Mouse (Mus musculus): ENCODE data around the gene Nms. TPM values are rescaled to one million over a fixed set of nuclear protein-coding genes. Genes with fewer than 3 reads are reported as not detected.

Gene Nms
- 0.06 and 0.26 TPM in 2 replicates for polyA plus RNA-seq (2012; rRNA removed)

DNA sequence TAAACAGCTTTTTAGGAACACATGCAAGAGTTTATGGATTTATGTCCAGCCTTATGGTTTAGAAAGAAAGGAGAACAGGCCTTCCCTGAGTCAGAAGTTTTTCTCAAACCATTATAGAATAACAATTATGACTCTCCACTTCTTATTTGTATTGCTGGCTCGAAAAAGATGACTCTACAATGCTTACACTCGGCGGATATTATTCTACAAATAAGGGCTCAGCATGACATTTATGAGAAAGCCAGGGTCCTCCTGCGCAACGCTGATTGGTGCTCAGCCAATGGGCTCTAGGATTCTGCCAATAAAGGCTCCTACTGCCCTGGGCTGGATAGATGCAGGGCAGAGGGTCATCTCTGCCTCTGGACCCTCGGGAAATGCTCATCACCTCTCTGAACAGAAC is at the start of gene Nms:
TSS of gene Nms (plus strand) at position 301 of the 400 bp plus-strand sequence.
- TF ChIP-seq POLR2A (IDR thresholded peaks at IDR 0.05; ENCODE audit: borderline replicate concordance, extremely low read depth, insufficient read depth, insufficient read length, poor library complexity, severe bottlenecking), result no peak
- TF ChIP-seq CTCF (IDR thresholded peaks at IDR 0.05; ENCODE audit: borderline replicate concordance, extremely low read depth, insufficient read depth, insufficient read length), result no peak

DNA sequence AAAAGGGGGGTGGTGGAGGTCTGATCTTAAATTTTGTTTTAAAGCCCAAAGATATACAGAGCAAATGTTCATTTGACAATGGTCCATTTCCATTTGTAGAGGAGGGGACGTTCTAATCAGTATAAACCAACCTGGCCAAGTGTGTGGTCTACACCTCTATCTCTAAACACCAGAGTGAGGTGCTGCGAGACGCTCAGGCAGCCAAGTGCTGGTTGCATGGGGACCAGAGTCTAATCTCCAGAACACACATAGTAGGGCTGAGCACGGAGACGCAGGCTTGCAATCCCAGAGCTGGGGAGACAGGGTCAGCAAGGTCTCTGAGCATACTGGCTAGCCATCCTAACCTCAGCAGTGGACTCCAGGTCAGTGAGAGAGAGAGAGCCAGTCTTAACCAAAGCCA is 47.5 kb upstream of the Nms start:
- DNase-seq (ENCODE audit: low read depth), result no peak

More for the DNA sequence above, at the start of gene Nms:
- DNase-seq (ENCODE audit: low read depth), result no peak

GRCm38 (mm10) chr1:38893081-38893480 is 45.9 kb upstream of the Nms start:
- DNase-seq (ENCODE audit: low read depth), result peak; percentile 71
- no peak for TF ChIP-seq CTCF (IDR thresholded peaks at IDR 0.05; ENCODE audit: borderline replicate concordance, extremely low read depth, insufficient read depth, insufficient read length)
- TF ChIP-seq POLR2A (IDR thresholded peaks at IDR 0.05; ENCODE audit: borderline replicate concordance, extremely low read depth, insufficient read depth, insufficient read length, poor library complexity, severe bottlenecking), result no peak

More for the DNA sequence above, 47.5 kb upstream of the Nms start:
- no peak for TF ChIP-seq POLR2A (IDR thresholded peaks at IDR 0.05; ENCODE audit: borderline replicate concordance, extremely low read depth, insufficient read depth, insufficient read length, poor library complexity, severe bottlenecking)
- no peak for TF ChIP-seq CTCF (IDR thresholded peaks at IDR 0.05; ENCODE audit: borderline replicate concordance, extremely low read depth, insufficient read depth, insufficient read length)

DNA sequence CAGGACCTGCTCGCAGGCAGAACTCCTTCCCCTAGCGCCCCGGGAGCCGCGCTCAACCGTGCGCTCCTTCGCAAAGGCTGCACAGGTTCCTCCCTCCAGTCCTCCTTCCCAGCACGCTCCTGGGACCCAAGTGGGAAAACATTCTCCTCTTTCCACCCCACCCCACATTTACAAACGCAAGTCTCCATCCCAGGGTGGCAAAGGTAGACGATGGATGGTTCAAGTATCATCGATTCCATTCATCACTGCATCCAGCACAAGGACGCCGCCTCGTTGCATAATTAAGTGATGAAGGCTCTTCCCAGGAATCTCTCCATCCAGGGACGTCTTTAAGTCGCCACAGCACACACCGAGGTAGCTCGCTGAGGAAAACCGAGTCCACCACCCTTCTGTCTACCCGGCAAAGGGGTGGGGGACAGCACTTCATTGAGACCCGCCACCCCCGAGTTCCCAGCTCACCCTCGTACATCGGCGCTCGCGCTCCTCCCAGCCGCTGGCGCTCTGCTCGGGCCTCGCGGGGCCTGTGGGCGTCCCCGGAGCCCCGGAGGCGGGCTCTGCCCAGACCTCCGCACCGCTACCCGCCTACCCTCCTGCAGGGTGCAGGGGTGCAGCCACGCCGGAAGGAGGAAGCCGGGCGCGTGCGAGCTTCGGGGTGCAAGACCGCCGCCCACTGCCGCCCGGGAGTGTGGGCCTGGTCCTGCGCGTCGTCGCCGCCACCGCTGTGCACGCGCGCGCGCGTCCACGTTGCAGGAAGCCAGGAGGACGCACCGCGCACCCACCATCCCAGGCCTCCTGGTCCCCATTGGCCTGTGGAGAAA is 41.3 kb upstream of the Nms start, which contains the start of gene Chst10:
TSS of gene Chst10 (minus strand) at position 731 of the 818 bp plus-strand sequence.
- peak; percentile 79 for TF ChIP-seq POLR2A (IDR thresholded peaks at IDR 0.05; ENCODE audit: borderline replicate concordance, extremely low read depth, insufficient read depth, insufficient read length, poor library complexity, severe bottlenecking)
- no peak for TF ChIP-seq CTCF (IDR thresholded peaks at IDR 0.05; ENCODE audit: borderline replicate concordance, extremely low read depth, insufficient read depth, insufficient read length)
- peak; percentile 96 for DNase-seq (ENCODE audit: low read depth)

- DNase-seq (ENCODE audit: low read depth), result no peak
- TF ChIP-seq POLR2A (IDR thresholded peaks at IDR 0.05; ENCODE audit: borderline replicate concordance, extremely low read depth, insufficient read depth, insufficient read length, poor library complexity, severe bottlenecking) (no peak), CTCF (IDR thresholded peaks at IDR 0.05; ENCODE audit: borderline replicate concordance, extremely low read depth, insufficient read depth, insufficient read length) (no peak)
Observed at GRCm38 (mm10) chr1:38902571-38902970, 36.4 kb upstream of the Nms start.

GRCm38 (mm10) chr1:38903985-38904384 is 35.0 kb upstream of the Nms start:
- no peak for DNase-seq (ENCODE audit: low read depth)
- no peak for TF ChIP-seq POLR2A (IDR thresholded peaks at IDR 0.05; ENCODE audit: borderline replicate concordance, extremely low read depth, insufficient read depth, insufficient read length, poor library complexity, severe bottlenecking)
- TF ChIP-seq CTCF (IDR thresholded peaks at IDR 0.05; ENCODE audit: borderline replicate concordance, extremely low read depth, insufficient read depth, insufficient read length), result no peak

- TF ChIP-seq CTCF (IDR thresholded peaks at IDR 0.05; ENCODE audit: borderline replicate concordance, extremely low read depth, insufficient read depth, insufficient read length) (no peak), POLR2A (IDR thresholded peaks at IDR 0.05; ENCODE audit: borderline replicate concordance, extremely low read depth, insufficient read depth, insufficient read length, poor library complexity, severe bottlenecking) (no peak)
- DNase-seq (ENCODE audit: low read depth), result peak; percentile 2
Observed at GRCm38 (mm10) chr1:38928996-38929395, 10.0 kb upstream of the Nms start.

DNA sequence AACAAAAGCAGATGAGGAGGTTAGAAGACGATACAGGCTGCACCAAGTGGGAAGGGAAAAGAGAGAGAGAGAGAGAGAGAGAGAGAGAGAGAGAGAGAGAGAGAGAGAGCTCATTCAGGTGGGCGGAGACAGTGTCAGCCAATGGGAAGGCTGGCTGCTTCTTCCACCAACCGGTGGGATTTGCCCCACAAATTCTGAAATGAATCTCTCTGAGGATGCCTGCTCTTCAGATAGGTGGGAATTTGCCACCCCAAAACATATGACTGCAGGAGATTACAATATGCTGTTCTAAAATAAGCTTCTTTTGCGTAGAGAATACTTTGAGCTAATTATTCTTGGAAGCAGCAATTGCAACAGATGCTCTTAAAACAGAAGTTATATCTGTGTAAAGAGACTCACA is 9.5 kb upstream of the Nms start:
- DNase-seq (ENCODE audit: low read depth), result peak; percentile 31
- TF ChIP-seq POLR2A (IDR thresholded peaks at IDR 0.05; ENCODE audit: borderline replicate concordance, extremely low read depth, insufficient read depth, insufficient read length, poor library complexity, severe bottlenecking), result no peak
- no peak for TF ChIP-seq CTCF (IDR thresholded peaks at IDR 0.05; ENCODE audit: borderline replicate concordance, extremely low read depth, insufficient read depth, insufficient read length)

DNA sequence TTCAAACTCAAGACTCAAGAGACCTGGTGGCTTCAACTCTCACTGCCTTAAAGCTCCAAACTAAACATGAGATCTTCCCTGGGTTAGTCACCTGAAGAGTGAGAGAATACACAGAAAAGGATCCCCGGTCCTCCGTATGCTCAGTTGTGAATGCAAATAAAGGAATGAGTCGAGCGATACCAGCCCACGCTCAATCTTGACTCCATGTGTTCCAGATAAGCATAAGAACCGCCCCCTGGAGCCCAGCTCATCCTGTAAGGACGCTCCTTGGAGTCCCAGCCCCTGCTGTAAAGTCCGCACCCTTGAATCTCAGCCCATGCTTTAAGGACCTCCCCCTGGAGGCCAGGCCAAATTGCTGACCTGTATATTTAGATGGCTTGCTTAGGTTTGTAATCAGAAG is 8.2 kb upstream of the Nms start:
- no peak for DNase-seq (ENCODE audit: low read depth)
- TF ChIP-seq POLR2A (IDR thresholded peaks at IDR 0.05; ENCODE audit: borderline replicate concordance, extremely low read depth, insufficient read depth, insufficient read length, poor library complexity, severe bottlenecking) (no peak), CTCF (IDR thresholded peaks at IDR 0.05; ENCODE audit: borderline replicate concordance, extremely low read depth, insufficient read depth, insufficient read length) (no peak)

DNA sequence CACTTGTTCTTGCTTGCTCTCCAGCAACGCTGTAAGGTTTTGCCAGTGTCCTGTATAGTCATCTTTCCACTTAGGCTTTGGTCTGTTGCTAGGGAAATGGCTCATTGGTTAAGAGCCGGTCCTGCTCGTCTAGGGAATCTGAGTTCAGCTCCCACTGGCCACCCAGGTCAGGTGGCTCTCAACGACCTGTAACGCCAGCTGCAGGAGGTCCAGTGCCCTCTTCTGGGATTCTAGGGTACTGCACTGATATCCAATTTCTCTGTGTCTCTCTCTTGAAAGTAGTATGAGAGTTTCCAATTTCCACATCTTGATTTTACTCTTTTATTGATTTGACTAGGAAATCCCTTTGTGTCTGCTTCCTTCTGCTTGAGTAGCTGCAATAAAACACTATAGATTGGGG is 4.3 kb upstream of the Nms start:
- DNase-seq (ENCODE audit: low read depth), result peak; percentile 24
- TF ChIP-seq POLR2A (IDR thresholded peaks at IDR 0.05; ENCODE audit: borderline replicate concordance, extremely low read depth, insufficient read depth, insufficient read length, poor library complexity, severe bottlenecking) (no peak), CTCF (IDR thresholded peaks at IDR 0.05; ENCODE audit: borderline replicate concordance, extremely low read depth, insufficient read depth, insufficient read length) (peak; percentile 56; the same call in 1 of the 2 replicates)

- peak; percentile 57 for DNase-seq (ENCODE audit: low read depth)
- no peak for TF ChIP-seq POLR2A (IDR thresholded peaks at IDR 0.05; ENCODE audit: borderline replicate concordance, extremely low read depth, insufficient read depth, insufficient read length, poor library complexity, severe bottlenecking)
- peak; percentile 72 for TF ChIP-seq CTCF (IDR thresholded peaks at IDR 0.05; ENCODE audit: borderline replicate concordance, extremely low read depth, insufficient read depth, insufficient read length)
Observed at GRCm38 (mm10) chr1:38936780-38937179, 2.2 kb upstream of the Nms start.

DNA sequence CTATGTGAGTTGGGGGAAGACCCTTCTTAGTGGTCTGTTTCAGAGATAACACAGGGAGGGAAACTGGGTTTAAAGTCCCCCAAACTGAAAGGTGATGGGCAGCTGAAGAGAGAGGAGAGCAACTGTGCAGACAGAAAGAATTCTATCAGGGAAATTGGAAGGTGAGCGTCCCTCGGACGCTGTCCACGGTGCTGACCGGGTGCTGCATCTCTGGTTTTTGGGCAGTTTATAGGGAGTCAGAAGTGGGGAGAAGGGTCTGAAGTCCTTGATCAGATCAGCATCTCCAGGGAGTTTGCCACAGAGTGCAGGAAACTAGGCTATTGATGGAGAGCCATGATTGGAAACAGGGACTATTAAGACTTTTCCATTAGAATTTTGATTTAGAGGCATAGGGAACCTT is 659 bp downstream of the Nms start:
- TF ChIP-seq CTCF (IDR thresholded peaks at IDR 0.05; ENCODE audit: borderline replicate concordance, extremely low read depth, insufficient read depth, insufficient read length) (no peak), POLR2A (IDR thresholded peaks at IDR 0.05; ENCODE audit: borderline replicate concordance, extremely low read depth, insufficient read depth, insufficient read length, poor library complexity, severe bottlenecking) (no peak)
- no peak for DNase-seq (ENCODE audit: low read depth)
